Mouse (Mus musculus) intestine, embryonic 16.5 days (tissue): ENCODE measurements around the gene Actr3b. TPM values are rescaled to one million over a fixed set of nuclear protein-coding genes. Genes with fewer than 3 reads are reported as not detected.

Experiments
- ATAC-seq: fragments of 200-750 bp; cut with Nextera tagmentation; 2 replicates; pipeline ENCODE4 v1.8.0; 2017; ENCODE audit warnings: moderate TSS enrichment, moderate library complexity
- H3K27ac ChIP-seq: fragments of 300-500 bp; sonication (generic); 2 replicates; pipeline ENCODE4 v1.5.1; 2014; ENCODE audit warnings: mild to moderate bottlenecking, low read length
- H3K27me3 ChIP-seq: fragments of 300-500 bp; sonication (generic); replicated peaks from 2 replicates; pipeline ENCODE4 v1.6.1; 2014; ENCODE audit warnings: low read length, control low read depth, mixed read lengths; ENCODE audit not compliant: control insufficient read depth, insufficient read depth
- H3K36me3 ChIP-seq: fragments of 300-500 bp; sonication (generic); 2 replicates; pipeline ENCODE4 v1.6.1; 2014; ENCODE audit warnings: low read length, control low read depth; ENCODE audit not compliant: control insufficient read depth, insufficient read depth
- H3K4me1 ChIP-seq: fragments of 300-500 bp; sonication (generic); 2 replicates; pipeline ENCODE4 v1.6.1; 2014; ENCODE audit warnings: low read length, control low read depth, mixed read lengths; ENCODE audit not compliant: control insufficient read depth, insufficient read depth
- H3K4me2 ChIP-seq: fragments of 300-500 bp; sonication (generic); 2 replicates; pipeline ENCODE4 v1.6.1; 2014; ENCODE audit warnings: low read depth, low read length, control low read depth
- H3K4me3 ChIP-seq: fragments of 300-500 bp; sonication (generic); 2 replicates; pipeline ENCODE4 v1.5.1; 2014; ENCODE audit warnings: mild to moderate bottlenecking, low read length
- H3K9ac ChIP-seq: fragments of 300-500 bp; sonication (generic); 2 replicates; pipeline ENCODE4 v1.6.1; 2014; ENCODE audit warnings: low read depth, low read length
- H3K9me3 ChIP-seq: fragments of 300-500 bp; sonication (generic); 2 replicates; pipeline ENCODE4 v1.6.1; 2016; ENCODE audit warnings: low read length, control low read depth; ENCODE audit not compliant: control insufficient read depth
- WGBS: fragments of 180-500 bp; shearing (Covaris S2); extraction: QIAGEN DNeasy Blood & Tissue Kit; methylation state at CpG from one replicate; pipeline ENCODE4 v1.1.7; 2014; 5-methylcytosine and 5-hydroxymethylcytosine counted together
- polyA plus RNA-seq: library from polyadenylated mRNA; unstranded; fragments of >200 nt; fragmentation: Nextera tagmentation; extraction: Ambion mirVana; gene quantifications from 2 replicates; pipeline ENCODE4 v1.2.1, GENCODE M21; 2015

The Actr3b gene
- polyA plus RNA-seq, 1 experiment from 2014 or later, result 2.6 TPM

DNA sequence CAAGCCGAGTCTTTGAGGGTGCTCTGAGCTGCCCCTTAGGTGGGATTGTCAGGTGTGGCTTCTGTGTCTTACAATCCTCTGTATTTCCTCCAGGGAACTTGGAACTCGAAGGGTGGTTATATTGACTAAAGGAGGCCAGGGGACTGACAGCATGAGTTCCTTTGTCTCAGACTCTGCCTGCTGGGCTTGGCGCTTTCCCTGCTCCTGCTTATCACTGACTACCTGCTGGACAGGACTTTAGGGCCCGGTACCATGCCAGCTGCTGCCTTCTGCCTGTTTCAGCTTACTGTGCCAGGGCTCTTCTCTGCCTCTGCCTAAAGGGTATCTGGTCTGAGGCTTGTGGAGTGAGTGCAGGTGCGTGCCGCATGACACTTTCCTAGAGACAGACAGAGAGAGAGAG lies 53.1 kb downstream of the Actr3b start:
- Histone ChIP-seq H3K4me1 (no peaks in the 10 kb centered on the region), H3K36me3 (no peaks in the 10 kb centered on the region), H3K27me3 (no peaks in the 10 kb centered on the region), H3K4me3 (no peak overlapping the region), H3K27ac (no peak overlapping the region), H3K9me3 (no peaks in the 10 kb centered on the region), H3K9ac (no peak overlapping the region), H3K4me2 (no peak overlapping the region)
- ATAC-seq, result no peak
- WGBS, result 55% methylated on average over 6 of the region's 6 CpGs

DNA sequence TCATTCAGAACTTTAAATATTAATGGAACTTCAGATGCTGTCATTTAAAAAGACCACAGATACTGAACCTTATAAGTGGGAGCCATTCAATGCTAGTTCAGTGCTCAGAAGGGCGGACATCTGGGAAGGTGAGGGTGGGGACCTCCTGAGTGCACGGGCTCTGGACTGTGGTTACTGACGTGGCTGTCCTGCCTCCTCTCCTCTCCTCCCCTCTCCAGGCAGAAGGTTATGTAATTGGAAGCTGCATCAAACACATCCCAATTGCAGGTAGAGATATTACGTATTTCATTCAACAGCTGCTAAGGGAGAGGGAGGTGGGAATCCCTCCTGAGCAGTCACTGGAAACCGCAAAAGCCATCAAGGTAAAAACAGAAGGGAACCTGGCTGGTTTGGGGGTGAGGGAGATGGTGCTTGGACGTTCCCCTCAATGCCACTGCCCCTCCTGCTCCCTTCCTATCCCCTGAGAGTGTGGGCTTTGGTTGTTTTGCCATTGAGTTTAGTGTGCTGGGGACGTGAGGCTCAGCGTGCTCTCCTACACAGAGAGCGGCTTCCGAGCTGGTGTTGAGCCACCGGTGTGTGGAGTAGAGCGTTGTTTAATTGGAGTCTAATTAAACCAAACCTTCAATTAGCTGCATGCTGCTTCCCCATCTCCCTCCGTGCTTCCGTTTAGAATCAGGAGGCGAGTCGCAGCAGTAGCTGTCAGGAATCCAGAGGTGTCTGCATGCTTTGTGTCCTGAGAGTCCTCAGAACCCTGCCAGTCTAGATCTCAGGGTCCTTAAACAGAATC lies 69.7 kb downstream of the Actr3b start:
- Histone ChIP-seq H3K9ac (no peak overlapping the region), H3K4me2 (no peak overlapping the region), H3K9me3 (no peaks in the 10 kb centered on the region), H3K27ac (no peak overlapping the region), H3K27me3 (no peaks in the 10 kb centered on the region), H3K4me1 (no peaks in the 10 kb centered on the region), H3K4me3 (no peak overlapping the region), H3K36me3 (no peaks in the 10 kb centered on the region)
- WGBS, result 73% methylated on average over 16 of the region's 16 CpGs
- no peak for ATAC-seq

DNA sequence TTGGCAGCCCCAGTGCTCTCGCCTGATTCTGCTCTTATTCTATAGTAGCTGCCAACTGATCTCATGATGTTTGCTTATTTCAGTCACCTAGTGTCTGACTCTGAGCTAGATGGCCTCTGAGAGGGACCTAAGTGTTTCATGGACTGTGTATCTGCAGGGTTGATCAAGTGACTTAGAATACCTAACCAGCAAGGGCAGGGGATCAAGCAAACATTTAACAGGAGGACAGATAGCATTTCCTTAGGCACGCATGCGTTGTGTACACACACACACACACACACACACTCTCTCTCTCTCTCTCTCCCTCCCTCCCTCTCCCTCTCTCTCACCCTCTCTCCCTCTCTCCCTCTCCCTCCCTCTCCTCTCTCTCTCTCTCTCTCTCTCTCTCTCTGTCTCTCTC lies 71.0 kb downstream of the Actr3b start:
- H3K27ac ChIP-seq, result no peak overlapping the region
- no peaks in the 10 kb centered on the region for H3K27me3 ChIP-seq
- no peaks in the 10 kb centered on the region for H3K36me3 ChIP-seq
- 68% methylated on average over 3 of the region's 3 CpGs for whole genome bisulfite sequencing
- no peaks in the 10 kb centered on the region for H3K4me1 ChIP-seq
- H3K4me3 ChIP-seq, result no peak overlapping the region
- no peak for ATAC-seq
- no peaks in the 10 kb centered on the region for H3K9me3 ChIP-seq
- H3K4me2 ChIP-seq, result no peak overlapping the region
- H3K9ac ChIP-seq, result no peak overlapping the region

DNA sequence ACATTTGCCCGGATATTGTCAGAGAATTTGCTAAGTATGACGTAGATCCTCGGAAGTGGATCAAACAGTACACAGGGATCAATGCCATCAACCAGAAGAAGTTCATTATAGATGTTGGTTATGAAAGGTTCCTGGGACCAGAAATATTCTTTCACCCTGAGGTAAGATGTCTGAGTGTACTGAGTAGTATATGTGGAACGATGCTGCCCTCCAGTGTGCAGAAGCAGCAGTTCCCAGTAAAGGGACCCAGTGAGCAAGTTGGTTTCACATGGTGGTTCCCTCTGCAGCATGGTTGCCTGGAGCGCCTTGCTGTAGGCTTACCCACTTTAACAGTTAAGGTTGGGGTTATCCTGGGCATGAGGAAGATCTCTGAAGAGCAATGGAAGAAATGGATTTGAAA lies 71.8 kb downstream of the Actr3b start:
- H3K4me2 ChIP-seq, result no peak overlapping the region
- no peak overlapping the region for H3K4me3 ChIP-seq
- H3K4me1 ChIP-seq, result no peaks in the 10 kb centered on the region
- no peak overlapping the region for H3K27ac ChIP-seq
- H3K36me3 ChIP-seq, result no peaks in the 10 kb centered on the region
- no peak overlapping the region for H3K9ac ChIP-seq
- H3K27me3 ChIP-seq, result no peaks in the 10 kb centered on the region
- WGBS, result 69% methylated on average over 5 of the region's 5 CpGs
- no peaks in the 10 kb centered on the region for H3K9me3 ChIP-seq
- ATAC-seq, result peak; percentile 42; the same call in 1 of the 2 replicates

DNA sequence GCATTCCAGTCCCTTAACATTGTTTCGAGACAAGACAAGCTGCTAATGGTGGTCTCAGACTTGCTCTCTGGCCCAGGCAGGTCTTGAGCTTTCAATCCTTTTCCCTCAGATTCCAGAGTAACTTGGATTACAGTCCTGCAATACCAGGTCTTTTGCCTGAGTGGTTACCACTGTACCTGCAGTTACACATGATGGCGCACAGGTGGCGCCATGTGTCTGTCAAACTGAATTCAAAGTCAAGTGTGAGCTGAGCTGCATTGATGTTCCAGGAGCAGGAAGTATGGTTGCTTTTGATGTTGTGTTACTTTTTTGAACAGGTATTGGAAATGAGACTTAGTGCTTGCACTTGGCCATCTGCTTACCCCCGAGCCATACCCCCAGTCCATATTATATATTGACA lies 79.6 kb downstream of the Actr3b start:
- H3K27ac ChIP-seq, result no peak overlapping the region
- ATAC-seq, result no peak

DNA sequence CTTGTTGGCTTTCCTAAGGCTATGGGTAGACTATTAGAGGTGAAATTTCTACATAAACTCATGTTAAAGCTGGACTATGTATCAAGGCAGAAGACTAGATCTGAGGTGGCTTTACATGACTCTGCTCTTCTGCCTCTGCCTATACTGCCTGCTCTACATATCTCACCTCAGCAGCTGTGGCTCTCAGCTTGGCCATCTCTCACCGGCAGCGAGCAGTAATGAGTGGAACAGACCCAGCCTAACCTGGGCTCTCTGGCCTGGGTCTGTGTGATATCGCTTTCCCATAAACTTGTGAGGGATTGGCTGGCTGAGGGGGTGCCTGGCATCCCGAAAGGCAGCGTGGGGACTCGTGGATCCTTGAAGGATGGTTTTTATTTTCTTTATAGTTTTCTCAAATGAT lies 86.8 kb downstream of the Actr3b start:
- no peak overlapping the region for H3K27ac ChIP-seq
- no peak overlapping the region for H3K9ac ChIP-seq
- H3K4me1 ChIP-seq, result no peaks in the 10 kb centered on the region
- H3K27me3 ChIP-seq, result no peaks in the 10 kb centered on the region
- H3K36me3 ChIP-seq, result no peaks in the 10 kb centered on the region
- no peak for ATAC-seq
- H3K4me3 ChIP-seq, result no peak overlapping the region
- H3K9me3 ChIP-seq, result no peaks in the 10 kb centered on the region
- 86% methylated on average over 6 of the region's 6 CpGs for WGBS
- H3K4me2 ChIP-seq, result no peak overlapping the region

More for the DNA sequence above, 79.6 kb downstream of the Actr3b start:
- Histone ChIP-seq H3K4me3 (no peak overlapping the region), H3K36me3 (no peaks in the 10 kb centered on the region), H3K9ac (no peak overlapping the region), H3K9me3 (no peaks in the 10 kb centered on the region), H3K4me2 (no peak overlapping the region), H3K27me3 (no peaks in the 10 kb centered on the region), H3K4me1 (no peaks in the 10 kb centered on the region)
- 34% methylated on average over 4 of the region's 4 CpGs for WGBS

DNA sequence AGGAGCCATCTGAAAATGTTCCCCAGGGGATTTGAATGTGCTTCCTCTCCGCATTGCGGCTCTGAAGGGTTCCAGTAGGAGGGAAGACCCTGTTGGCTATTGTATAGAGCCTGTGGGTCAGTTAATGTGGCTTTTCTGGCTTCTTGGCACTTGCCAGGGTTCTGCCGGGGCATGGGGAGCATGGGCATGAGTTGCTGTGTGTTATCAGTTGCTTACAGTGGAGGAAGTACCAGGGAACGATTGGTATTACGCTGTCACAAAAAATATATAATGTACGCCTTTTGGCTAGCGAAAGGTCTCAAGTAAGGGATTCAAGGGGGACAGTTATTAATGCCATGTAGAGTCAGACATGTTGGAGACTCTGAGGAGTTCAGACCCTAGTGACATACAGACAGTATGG lies 87.4 kb downstream of the Actr3b start:
- no peak overlapping the region for H3K27ac ChIP-seq
- H3K4me1 ChIP-seq, result no peaks in the 10 kb centered on the region
- no peak overlapping the region for H3K9ac ChIP-seq
- no peak for ATAC-seq
- H3K9me3 ChIP-seq, result no peaks in the 10 kb centered on the region
- H3K36me3 ChIP-seq, result no peaks in the 10 kb centered on the region
- H3K4me3 ChIP-seq, result no peak overlapping the region
- H3K27me3 ChIP-seq, result no peaks in the 10 kb centered on the region
- WGBS, result 88% methylated on average over 7 of the region's 7 CpGs
- H3K4me2 ChIP-seq, result no peak overlapping the region

DNA sequence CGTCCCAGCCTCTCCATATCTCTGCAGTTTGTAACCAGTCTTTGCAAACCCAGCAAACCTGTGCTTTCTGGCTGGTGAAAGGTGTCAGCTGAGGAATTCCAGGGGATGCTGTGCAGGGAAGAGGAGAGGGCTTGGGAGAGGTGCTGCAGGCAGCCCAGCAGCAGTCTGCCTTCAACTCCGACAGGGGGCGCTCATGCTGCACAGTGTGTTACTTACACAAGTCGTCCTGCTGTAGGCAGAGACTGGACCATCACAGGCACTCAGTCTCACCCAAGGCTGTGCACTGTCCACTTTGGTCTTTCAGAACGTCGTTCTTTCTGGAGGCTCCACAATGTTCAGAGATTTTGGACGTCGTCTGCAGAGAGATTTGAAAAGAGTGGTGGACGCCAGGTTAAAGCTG lies 88.3 kb downstream of the Actr3b start:
- H3K4me2 ChIP-seq, result no peak overlapping the region
- H3K36me3 ChIP-seq, result no peaks in the 10 kb centered on the region
- ATAC-seq, result no peak
- H3K9ac ChIP-seq, result no peak overlapping the region
- H3K27ac ChIP-seq, result no peak overlapping the region
- 48% methylated on average over 9 of the region's 9 CpGs for WGBS
- H3K4me3 ChIP-seq, result no peak overlapping the region
- H3K9me3 ChIP-seq, result no peaks in the 10 kb centered on the region
- H3K27me3 ChIP-seq, result no peaks in the 10 kb centered on the region
- H3K4me1 ChIP-seq, result no peaks in the 10 kb centered on the region

DNA sequence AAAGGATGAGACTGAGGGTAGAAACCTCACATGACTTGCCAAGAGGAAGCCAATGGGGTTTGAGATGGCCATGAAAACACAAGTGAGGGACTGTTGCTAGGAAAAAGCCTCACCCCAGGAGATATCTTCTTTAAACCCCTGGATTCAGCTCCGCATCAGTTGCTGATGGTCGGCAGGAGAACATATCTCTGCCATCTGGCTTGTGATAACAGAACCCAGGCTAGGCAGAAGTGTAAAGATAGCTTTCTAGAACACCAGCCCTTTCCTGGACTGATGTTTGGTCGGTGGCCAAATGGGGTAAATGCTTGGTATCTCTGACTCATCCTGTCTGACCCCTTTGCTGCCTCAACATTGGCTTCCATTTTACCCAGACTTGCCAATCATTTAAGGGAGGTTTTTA lies 106.4 kb downstream of the Actr3b start:
- H3K9ac ChIP-seq, result no peak overlapping the region
- H3K9me3 ChIP-seq, result no peaks in the 10 kb centered on the region
- H3K36me3 ChIP-seq, result no peaks in the 10 kb centered on the region
- no peaks in the 10 kb centered on the region for H3K4me1 ChIP-seq
- H3K4me3 ChIP-seq, result no peak overlapping the region
- 67% methylated on average over 3 of the region's 3 CpGs for WGBS
- no peak overlapping the region for H3K27ac ChIP-seq
- no peak for ATAC-seq
- no peak overlapping the region for H3K4me2 ChIP-seq
- H3K27me3 ChIP-seq, result no peaks in the 10 kb centered on the region

DNA sequence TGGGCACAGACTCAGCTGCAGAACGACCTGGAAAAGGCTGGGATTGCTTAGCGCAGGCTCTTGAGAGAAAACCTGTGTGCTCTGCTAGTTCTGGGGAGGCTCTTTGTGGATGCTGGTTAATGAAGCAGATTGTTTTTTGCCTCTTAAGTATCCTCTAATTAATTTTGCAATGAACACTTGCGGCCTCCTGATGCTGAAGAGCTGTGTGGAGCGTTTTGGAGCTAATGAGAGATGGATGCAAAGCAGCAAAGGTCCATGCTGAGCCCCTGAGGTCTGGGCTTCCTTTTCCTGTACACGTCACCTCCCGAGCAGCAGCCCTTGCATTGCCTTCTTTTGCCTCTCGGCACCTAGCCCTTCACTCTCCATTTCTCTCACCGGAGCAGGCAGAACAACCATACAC lies 110.1 kb downstream of the Actr3b start:
- no peak for ATAC-seq
- no peaks in the 10 kb centered on the region for H3K36me3 ChIP-seq
- no peak overlapping the region for H3K9ac ChIP-seq
- H3K27me3 ChIP-seq, result no peaks in the 10 kb centered on the region
- H3K4me2 ChIP-seq, result no peak overlapping the region
- H3K27ac ChIP-seq, result no peak overlapping the region
- H3K4me3 ChIP-seq, result no peak overlapping the region
- H3K9me3 ChIP-seq, result no peaks in the 10 kb centered on the region
- WGBS, result 82% methylated on average over 8 of the region's 8 CpGs
- no peaks in the 10 kb centered on the region for H3K4me1 ChIP-seq
